Mouse (Mus musculus): ENCODE measurements around the gene 4930524B15Rik. TPM values are rescaled to one million over a fixed set of nuclear protein-coding genes. Genes with fewer than 3 reads are reported as not detected.
"Not testable (repeated sequence)": the region's sequence is repeated elsewhere in the genome, so short reads cannot be mapped to it uniquely, and the experiment has no call there.

4930524B15Rik gene
- total and polyA plus RNA-seq, 2 experiments from 2014 or later, result 0.41 to 1.3 TPM

GRCm38 (mm10) chr11:31974132-31974531 is 8.7 kb downstream of the 4930524B15Rik start:
- no peaks in the 10 kb centered on the region; the same call in 1 of the 2 replicates for H3K4me1 ChIP-seq (ENCODE audit: insufficient read depth)
- no peak for ATAC-seq
- no peak overlapping the region for H3K4me2 ChIP-seq (ENCODE audit: low read depth)
- TF ChIP-seq CTCF (IDR thresholded peaks at IDR 0.05; ENCODE audit: low read depth), result no peak
- DNase-seq, result no peak
- no peak overlapping the region for H3K27ac ChIP-seq (ENCODE audit: low read depth, low read length)
- H3K36me3 ChIP-seq (ENCODE audit: insufficient read depth), result no peaks in the 10 kb centered on the region
- H3K9me3 ChIP-seq (ENCODE audit: low read length), result no peaks in the 10 kb centered on the region
- H3K9ac ChIP-seq, result no peak overlapping the region
- no peak overlapping the region for H3K4me3 ChIP-seq (ENCODE audit: low read depth, low read length)
- 84% methylated on average over 4 of the region's 4 CpGs for WGBS
- no peaks in the 10 kb centered on the region for H3K27me3 ChIP-seq (ENCODE audit: insufficient read depth, low read length)

- H3K4me1 ChIP-seq (ENCODE audit: insufficient read depth), result no peaks in the 10 kb centered on the region
- H3K27me3 ChIP-seq (ENCODE audit: insufficient read depth, low read length), result no peaks in the 10 kb centered on the region
- no peak overlapping the region for H3K4me3 ChIP-seq (ENCODE audit: low read depth, low read length)
- TF ChIP-seq CTCF (IDR thresholded peaks at IDR 0.05; ENCODE audit: low read depth), result no peak
- no peak overlapping the region for H3K9ac ChIP-seq
- no peaks in the 10 kb centered on the region for H3K36me3 ChIP-seq (ENCODE audit: insufficient read depth)
- DNase-seq (no peak), ATAC-seq (no peak; the same call in 1 of the 2 replicates)
- WGBS, result 55% methylated on average over 8 of the region's 8 CpGs
- no peak overlapping the region for H3K27ac ChIP-seq (ENCODE audit: low read depth, low read length)
- H3K9me3 ChIP-seq (ENCODE audit: low read length), result no peaks in the 10 kb centered on the region
- no peak overlapping the region for H3K4me2 ChIP-seq (ENCODE audit: low read depth)
Observed at GRCm38 (mm10) chr11:31974826-31975225, 9.4 kb downstream of the 4930524B15Rik start.

DNA sequence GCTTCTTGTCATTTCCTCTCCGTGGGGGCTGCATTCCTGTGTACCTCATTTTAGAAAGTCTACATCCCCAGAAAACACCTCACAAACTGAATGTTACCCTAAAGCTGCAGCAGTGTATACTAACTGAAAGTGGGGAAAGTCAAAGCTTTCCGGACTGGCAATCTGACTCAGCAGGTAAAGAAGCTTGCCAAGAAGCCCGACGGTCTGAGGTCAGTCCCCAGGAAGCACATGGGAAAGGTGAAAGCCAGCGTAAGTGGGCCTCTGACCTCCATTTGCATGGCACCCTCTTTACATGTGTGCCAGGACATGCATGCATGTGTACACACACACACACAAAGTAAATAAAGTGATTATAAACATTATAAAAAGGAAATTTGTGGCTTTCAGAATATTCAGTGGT is 10.3 kb downstream of the 4930524B15Rik start:
- no peaks in the 10 kb centered on the region for H3K36me3 ChIP-seq (ENCODE audit: insufficient read depth)
- 82% methylated on average over 5 of the region's 5 CpGs for WGBS
- no peak overlapping the region for H3K27ac ChIP-seq (ENCODE audit: low read depth, low read length)

DNA sequence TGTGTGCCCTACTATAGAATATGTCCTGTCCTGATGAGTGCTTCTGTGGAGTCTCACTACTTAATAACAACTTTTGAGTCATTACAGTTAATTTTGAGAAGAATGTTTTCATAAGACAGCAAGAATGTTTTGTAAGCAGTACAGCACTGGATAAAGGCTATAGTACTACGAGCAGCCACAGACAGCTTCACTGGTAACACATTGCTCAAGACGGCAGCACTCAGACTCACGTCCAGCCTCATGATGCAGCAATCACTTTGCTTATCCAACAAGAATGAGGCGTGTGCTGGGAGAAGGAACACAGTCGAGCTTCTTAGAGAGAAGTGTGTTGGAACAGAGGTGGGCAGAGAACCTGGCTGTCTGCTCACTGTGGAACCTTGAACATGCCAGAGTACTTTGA is 10.7 kb downstream of the 4930524B15Rik start:
- no peaks in the 10 kb centered on the region for H3K36me3 ChIP-seq (ENCODE audit: insufficient read depth)
- H3K4me3 ChIP-seq (ENCODE audit: low read depth, low read length), result no peak overlapping the region
- 0 out of 2 replicates have a peak, but pooled peaks cover 4% of the 10 kb centered on the region for H3K9me3 ChIP-seq (ENCODE audit: low read length)
- H3K4me2 ChIP-seq (ENCODE audit: low read depth), result no peak overlapping the region
- no peak overlapping the region for H3K27ac ChIP-seq (ENCODE audit: low read depth, low read length)
- no peak overlapping the region for H3K9ac ChIP-seq
- no peak for TF ChIP-seq CTCF (IDR thresholded peaks at IDR 0.05; ENCODE audit: low read depth)
- H3K27me3 ChIP-seq (ENCODE audit: insufficient read depth, low read length), result no peaks in the 10 kb centered on the region
- WGBS, result 77% methylated on average over 5 of the region's 5 CpGs
- no peaks in the 10 kb centered on the region for H3K4me1 ChIP-seq (ENCODE audit: insufficient read depth)
- ATAC-seq, result no peak
- no peak for DNase-seq

More for the DNA sequence above, 10.3 kb downstream of the 4930524B15Rik start:
- no peak for TF ChIP-seq CTCF (IDR thresholded peaks at IDR 0.05; ENCODE audit: low read depth)
- H3K27me3 ChIP-seq (ENCODE audit: insufficient read depth, low read length), result no peaks in the 10 kb centered on the region
- no peak overlapping the region for H3K9ac ChIP-seq
- H3K9me3 ChIP-seq (ENCODE audit: low read length), result 0 out of 2 replicates have a peak, but pooled peaks cover 4% of the 10 kb centered on the region
- H3K4me1 ChIP-seq (ENCODE audit: insufficient read depth), result no peaks in the 10 kb centered on the region
- DNase-seq (no peak), ATAC-seq (no peak)
- no peak overlapping the region for H3K4me3 ChIP-seq (ENCODE audit: low read depth, low read length)
- H3K4me2 ChIP-seq (ENCODE audit: low read depth), result no peak overlapping the region

GRCm38 (mm10) chr11:31980089-31980488 is 14.7 kb downstream of the 4930524B15Rik start:
- not testable (repeated sequence) for H3K27ac ChIP-seq (ENCODE audit: low read depth, low read length); ATAC-seq; H3K9me3 ChIP-seq (ENCODE audit: low read length)

DNA sequence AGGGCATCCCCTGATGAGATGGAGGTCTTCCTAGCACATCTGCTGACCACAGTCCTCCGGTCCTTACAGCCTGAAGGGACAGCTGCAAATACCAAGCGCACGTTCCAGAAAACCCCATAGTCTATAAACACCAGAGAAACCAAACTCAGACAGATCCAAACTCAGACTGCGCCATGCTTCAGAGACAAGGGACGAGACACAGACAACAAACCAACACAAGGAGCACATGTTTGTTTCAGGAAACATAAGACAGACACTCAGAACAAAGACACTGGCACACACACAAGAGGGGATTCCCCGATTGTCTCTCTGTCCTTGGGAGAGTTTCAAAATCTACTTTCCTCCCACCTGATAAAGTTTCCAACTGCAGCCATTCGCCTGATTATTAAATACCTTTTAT is 16.4 kb downstream of the 4930524B15Rik start:
- no peak for TF ChIP-seq CTCF (IDR thresholded peaks at IDR 0.05; ENCODE audit: low read depth)
- WGBS, result 90% methylated on average over 7 of the region's 7 CpGs

More at GRCm38 (mm10) chr11:31980089-31980488, 14.7 kb downstream of the 4930524B15Rik start:
- not testable (repeated sequence) for H3K36me3 ChIP-seq (ENCODE audit: insufficient read depth); DNase-seq; H3K9ac ChIP-seq; H3K27me3 ChIP-seq (ENCODE audit: insufficient read depth, low read length); H3K4me3 ChIP-seq (ENCODE audit: low read depth, low read length); H3K4me2 ChIP-seq (ENCODE audit: low read depth); H3K4me1 ChIP-seq (ENCODE audit: insufficient read depth)
- 88% methylated on average over 5 of the region's 5 CpGs for WGBS

DNA sequence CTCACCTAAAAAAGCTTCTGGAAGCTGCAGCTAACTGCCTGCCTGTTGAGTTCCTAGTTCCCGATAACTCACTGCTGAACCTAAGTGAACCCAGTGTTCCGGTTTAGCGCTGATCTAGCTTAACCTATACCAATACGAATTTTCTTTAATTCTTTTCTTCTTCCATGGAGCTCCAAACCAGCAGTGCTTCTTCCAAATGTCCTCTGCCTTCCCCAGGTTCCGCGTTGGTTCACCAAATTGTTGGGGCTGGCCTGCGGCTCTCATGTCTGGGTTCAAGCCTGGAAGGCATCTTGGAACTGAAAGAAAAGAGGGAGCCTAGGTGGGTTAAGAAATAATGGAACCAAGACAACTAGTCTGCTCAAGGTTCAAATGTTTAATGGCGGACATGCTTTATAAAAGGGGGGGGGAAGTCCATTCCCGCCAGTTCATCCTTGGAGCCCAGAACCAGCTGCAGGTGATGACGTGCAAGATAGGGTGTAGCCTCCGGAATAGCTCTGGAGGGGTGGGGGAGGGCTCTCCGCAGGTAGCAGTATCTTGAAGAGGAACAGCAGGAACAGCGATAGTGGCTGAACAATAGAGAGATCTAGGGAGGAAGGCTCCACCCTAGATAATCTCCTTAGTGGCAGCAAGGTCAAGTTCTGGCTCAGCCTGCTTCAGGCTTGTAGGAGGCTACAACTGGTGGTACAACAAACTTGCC is 17.0 kb downstream of the 4930524B15Rik start:
- DNase-seq; H3K9ac ChIP-seq; H3K4me2 ChIP-seq (ENCODE audit: low read depth); ATAC-seq; H3K36me3 ChIP-seq (ENCODE audit: insufficient read depth); H3K9me3 ChIP-seq (ENCODE audit: low read length); H3K4me3 ChIP-seq (ENCODE audit: low read depth, low read length); H3K27ac ChIP-seq (ENCODE audit: low read depth, low read length); H3K4me1 ChIP-seq (ENCODE audit: insufficient read depth); H3K27me3 ChIP-seq (ENCODE audit: insufficient read depth, low read length): not testable (repeated sequence)
- WGBS, result 86% methylated on average over 13 of the region's 13 CpGs

More for the DNA sequence above, 16.4 kb downstream of the 4930524B15Rik start:
- DNase-seq, result no peak
- no peaks in the 10 kb centered on the region for H3K36me3 ChIP-seq (ENCODE audit: insufficient read depth)
- no peak overlapping the region for H3K9ac ChIP-seq
- no peak for ATAC-seq
- H3K9me3 ChIP-seq (ENCODE audit: low read length), result 0 out of 2 replicates have a peak, but pooled peaks cover 4% of the 10 kb centered on the region
- H3K4me1 ChIP-seq (ENCODE audit: insufficient read depth), result no peaks in the 10 kb centered on the region
- H3K4me3 ChIP-seq (ENCODE audit: low read depth, low read length), result no peak overlapping the region
- H3K4me2 ChIP-seq (ENCODE audit: low read depth), result no peak overlapping the region
- no peak overlapping the region for H3K27ac ChIP-seq (ENCODE audit: low read depth, low read length)
- H3K27me3 ChIP-seq (ENCODE audit: insufficient read depth, low read length), result no peaks in the 10 kb centered on the region
